Mouse (Mus musculus) lung, embryonic 16.5 days (tissue): ENCODE results near the gene Nsrp1. TPM values are rescaled to one million over a fixed set of nuclear protein-coding genes. Genes with fewer than 3 reads are reported as not detected.

Experiments used
- ATAC-seq: fragments of 200-750 bp; cut with Nextera tagmentation; 2 replicates; pipeline ENCODE4 v1.8.0; 2017; ENCODE audit warnings: low read depth, mild to moderate bottlenecking, moderate library complexity
- H3K27ac ChIP-seq: fragments of 300-500 bp; sonication (generic); 2 replicates; pipeline ENCODE4 v1.5.1; 2014; ENCODE audit warnings: mild to moderate bottlenecking, control low read depth, low read length
- H3K27me3 ChIP-seq: fragments of 300-500 bp; sonication (generic); 2 replicates; pipeline ENCODE4 v1.6.1; 2014; ENCODE audit warnings: low read depth, low read length, mixed read lengths; ENCODE audit not compliant: control insufficient read depth, insufficient read depth
- H3K36me3 ChIP-seq: fragments of 300-500 bp; sonication (generic); 2 replicates; pipeline ENCODE4 v1.6.1; 2014; ENCODE audit warnings: low read length; ENCODE audit not compliant: control insufficient read depth, insufficient read depth
- H3K4me1 ChIP-seq: fragments of 300-500 bp; sonication (generic); replicated peaks from 2 replicates; pipeline ENCODE4 v1.6.1; 2014; ENCODE audit warnings: low read length, mixed read lengths; ENCODE audit not compliant: control insufficient read depth, insufficient read depth
- H3K4me2 ChIP-seq: fragments of 300-500 bp; sonication (generic); 2 replicates; pipeline ENCODE4 v1.6.1; 2014; ENCODE audit warnings: low read depth, low read length, control low read depth
- H3K4me3 ChIP-seq: fragments of 300-500 bp; sonication (generic); 2 replicates; pipeline ENCODE4 v1.5.1; 2014; ENCODE audit warnings: mild to moderate bottlenecking, low read length, control low read depth
- H3K9ac ChIP-seq: fragments of 300-500 bp; sonication (generic); 2 replicates; pipeline ENCODE4 v1.6.1; 2014; ENCODE audit warnings: low read length, control low read depth
- H3K9me3 ChIP-seq: fragments of 300-500 bp; sonication (generic); 2 replicates; pipeline ENCODE4 v1.6.1; 2016; ENCODE audit warnings: low read length; ENCODE audit not compliant: control insufficient read depth
- WGBS: fragments of 180-500 bp; shearing (Covaris S2); extraction: QIAGEN DNeasy Blood & Tissue Kit; methylation state at CpG from one replicate; pipeline ENCODE4 v1.1.7; 2014; 5-methylcytosine and 5-hydroxymethylcytosine counted together
- polyA plus RNA-seq: library from polyadenylated mRNA; unstranded; fragments of >200 nt; fragmentation: Nextera tagmentation; extraction: Ambion mirVana; gene quantifications from 2 replicates; pipeline ENCODE4 v1.2.1, GENCODE M21; 2015

Nsrp1 gene
- polyA plus RNA-seq, 1 experiment from 2014 or later: 70.3 TPM

DNA sequence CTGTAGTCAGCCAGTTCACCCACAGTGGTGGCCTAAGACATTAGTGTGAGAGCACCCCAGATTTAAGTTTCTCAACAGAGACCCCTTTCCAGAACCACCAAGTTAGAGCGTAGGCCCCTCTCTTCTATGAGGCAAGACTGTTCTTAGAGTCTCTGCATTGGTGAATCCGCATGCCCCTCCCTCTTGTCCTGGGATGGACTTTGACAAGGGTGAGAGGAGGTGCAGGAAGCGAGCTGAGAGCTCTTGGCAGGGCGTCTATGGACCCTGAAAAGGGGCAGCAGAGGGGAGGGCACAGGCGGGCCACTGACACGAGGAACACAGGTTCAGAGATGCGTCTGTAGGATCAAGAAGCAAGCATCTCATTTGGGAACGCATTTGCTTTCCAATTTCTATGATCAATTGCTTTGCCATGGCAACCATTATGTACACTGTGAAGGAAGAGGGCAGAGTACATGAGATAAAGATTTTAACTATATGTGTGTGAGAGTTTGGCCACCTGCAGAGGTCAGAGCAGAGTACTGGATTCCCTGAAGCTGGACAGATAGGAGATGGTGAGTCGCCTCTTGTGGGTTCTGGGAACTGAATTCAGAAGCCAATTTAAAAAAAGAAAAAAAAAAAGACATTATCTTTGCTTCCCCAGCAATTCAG is 56.4 kb downstream of the Nsrp1 start:
- no peaks in the 10 kb centered on the region for H3K36me3 ChIP-seq
- H3K9me3 ChIP-seq: no peaks in the 10 kb centered on the region
- H3K4me3 ChIP-seq: no peak overlapping the region
- no peaks in the 10 kb centered on the region for H3K4me1 ChIP-seq
- no peak overlapping the region for H3K4me2 ChIP-seq
- 52% methylated on average over 9 of the region's 9 CpGs for WGBS
- no peak overlapping the region for H3K9ac ChIP-seq
- H3K27me3 ChIP-seq: no peaks in the 10 kb centered on the region
- no peak overlapping the region for H3K27ac ChIP-seq
- ATAC-seq: no peak

- WGBS: 16% methylated on average over 8 of the region's 8 CpGs
- H3K27me3 ChIP-seq: no peaks in the 10 kb centered on the region
- H3K4me1 ChIP-seq: no peaks in the 10 kb centered on the region
- no peaks in the 10 kb centered on the region for H3K36me3 ChIP-seq
- H3K4me2 ChIP-seq: no peak overlapping the region
- no peaks in the 10 kb centered on the region for H3K9me3 ChIP-seq
- no peak overlapping the region for H3K9ac ChIP-seq
- ATAC-seq: no peak
- no peak overlapping the region for H3K4me3 ChIP-seq
- no peak overlapping the region for H3K27ac ChIP-seq
Observed at GRCm38 (mm10) chr11:77019539-77019938, 58.7 kb downstream of the Nsrp1 start.

- Histone ChIP-seq H3K4me1 (no peaks in the 10 kb centered on the region), H3K9ac (no peak overlapping the region), H3K36me3 (no peaks in the 10 kb centered on the region), H3K27ac (no peak overlapping the region), H3K4me2 (no peak overlapping the region), H3K4me3 (no peak overlapping the region), H3K9me3 (no peaks in the 10 kb centered on the region), H3K27me3 (no peaks in the 10 kb centered on the region)
- 83% methylated on average over 11 of the region's 11 CpGs for WGBS
- ATAC-seq: no peak
Observed at GRCm38 (mm10) chr11:77018046-77018445, 60.2 kb downstream of the Nsrp1 start.

- Histone ChIP-seq H3K9ac (no peak overlapping the region), H3K4me1 (no peaks in the 10 kb centered on the region), H3K9me3 (no peaks in the 10 kb centered on the region), H3K4me3 (no peak overlapping the region), H3K27me3 (no peaks in the 10 kb centered on the region), H3K27ac (no peak overlapping the region), H3K36me3 (no peaks in the 10 kb centered on the region), H3K4me2 (no peak overlapping the region)
- ATAC-seq: no peak
- WGBS: 76% methylated on average over 10 of the region's 10 CpGs
Observed at GRCm38 (mm10) chr11:77010762-77011475, 67.3 kb downstream of the Nsrp1 start.

DNA sequence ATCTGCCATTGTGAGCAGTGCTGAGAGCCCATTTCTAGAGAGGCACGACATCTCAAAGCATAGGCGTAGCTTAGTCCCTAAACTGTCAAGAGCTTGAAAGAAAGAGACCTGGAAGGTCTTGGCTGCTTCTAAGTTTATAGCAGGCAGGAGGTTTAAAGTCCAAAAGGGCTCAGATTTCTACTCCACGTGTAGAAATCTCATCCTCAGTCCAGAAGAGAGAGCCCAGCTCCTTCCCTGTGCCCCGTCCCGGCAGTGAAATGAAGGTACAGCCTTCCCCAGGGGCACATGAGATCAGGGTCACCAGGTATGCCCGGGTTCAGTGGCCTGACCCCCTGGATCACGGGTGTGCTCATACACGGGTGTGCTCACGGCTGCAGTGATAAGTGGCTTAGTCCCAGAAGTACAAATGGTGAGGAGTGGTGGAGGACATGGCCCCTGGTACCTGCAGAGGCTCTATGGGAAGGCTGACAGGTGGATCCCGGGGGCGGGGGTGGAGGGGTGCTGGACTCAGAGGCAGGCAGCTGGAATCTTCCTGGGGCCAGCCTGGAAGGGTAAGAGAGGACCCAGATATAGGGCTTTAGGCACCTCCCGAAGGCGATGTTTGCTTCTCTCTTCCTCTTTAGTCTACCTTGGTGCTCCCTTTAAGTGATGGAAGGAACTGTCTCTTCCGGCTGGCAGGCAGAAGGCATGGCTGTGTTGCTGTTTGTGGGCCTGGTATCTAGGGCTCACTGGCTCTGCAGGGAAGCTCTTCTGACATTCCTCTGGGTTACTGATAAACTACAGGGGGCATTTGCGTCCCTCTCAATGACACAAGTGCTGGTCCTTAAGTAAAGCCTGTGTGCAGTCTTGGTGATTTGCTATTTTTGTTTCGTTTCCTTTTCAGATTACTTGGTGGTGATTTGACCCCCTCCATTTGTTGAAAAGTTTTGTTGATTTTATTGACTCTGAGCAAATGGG is 68.9 kb downstream of the Nsrp1 start:
- Histone ChIP-seq H3K4me3 (no peak overlapping the region), H3K27ac (no peak overlapping the region), H3K36me3 (no peaks in the 10 kb centered on the region), H3K9ac (no peak overlapping the region), H3K4me1 (no peaks in the 10 kb centered on the region), H3K27me3 (no peaks in the 10 kb centered on the region), H3K4me2 (no peak overlapping the region), H3K9me3 (no peaks in the 10 kb centered on the region)
- ATAC-seq: no peak
- 48% methylated on average over 16 of the region's 16 CpGs for WGBS

- Histone ChIP-seq H3K36me3 (no peaks in the 10 kb centered on the region), H3K4me1 (no peaks in the 10 kb centered on the region), H3K9me3 (no peaks in the 10 kb centered on the region), H3K27ac (no peak overlapping the region), H3K4me3 (no peak overlapping the region), H3K27me3 (no peaks in the 10 kb centered on the region), H3K9ac (no peak overlapping the region), H3K4me2 (no peak overlapping the region)
- WGBS: 40% methylated on average over 6 of the region's 6 CpGs
- ATAC-seq: no peak
Observed at GRCm38 (mm10) chr11:77006616-77007015, 71.6 kb downstream of the Nsrp1 start.

- no peak for ATAC-seq
- no peaks in the 10 kb centered on the region for H3K4me1 ChIP-seq
- H3K9ac ChIP-seq: no peak overlapping the region
- H3K4me2 ChIP-seq: no peak overlapping the region
- H3K27me3 ChIP-seq: peaks cover 3% of the 10 kb centered on the region; the same call in 1 of the 2 replicates
- 50% methylated on average over 4 of the region's 4 CpGs for WGBS
- no peak overlapping the region for H3K27ac ChIP-seq
- no peaks in the 10 kb centered on the region for H3K36me3 ChIP-seq
- no peaks in the 10 kb centered on the region for H3K9me3 ChIP-seq
- H3K4me3 ChIP-seq: no peak overlapping the region
Observed at GRCm38 (mm10) chr11:77005881-77006280, 72.4 kb downstream of the Nsrp1 start.

DNA sequence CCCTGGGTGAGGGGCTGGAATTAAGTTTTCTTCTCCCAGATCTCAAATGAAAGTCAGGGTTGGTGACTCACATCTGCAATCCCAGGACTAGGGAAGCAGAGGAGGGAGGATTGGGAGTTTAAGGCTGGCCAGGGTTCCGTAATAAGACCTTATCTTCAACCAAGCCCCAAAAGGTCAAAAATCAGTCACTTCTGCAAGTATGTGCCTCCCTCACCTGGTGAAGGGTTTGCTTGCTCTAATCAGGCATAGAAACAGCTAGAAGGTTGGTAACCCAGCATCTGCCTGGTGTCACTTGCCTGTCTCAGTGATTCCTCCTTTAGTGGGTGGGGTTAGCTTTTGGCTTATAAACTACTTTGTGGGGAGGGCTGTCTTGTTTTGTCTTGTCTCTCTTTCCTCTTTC is 75.9 kb downstream of the Nsrp1 start:
- Histone ChIP-seq H3K4me3 (no peak overlapping the region), H3K4me1 (peaks cover 2% of the 10 kb centered on the region; the same call in 1 of the 2 replicates), H3K9ac (no peak overlapping the region), H3K9me3 (no peaks in the 10 kb centered on the region), H3K36me3 (no peaks in the 10 kb centered on the region), H3K27ac (no peak overlapping the region), H3K4me2 (no peak overlapping the region), H3K27me3 (peaks cover 24% of the 10 kb centered on the region)
- ATAC-seq: no peak
- WGBS: 55% methylated on average over 1 of the region's 1 CpGs

DNA sequence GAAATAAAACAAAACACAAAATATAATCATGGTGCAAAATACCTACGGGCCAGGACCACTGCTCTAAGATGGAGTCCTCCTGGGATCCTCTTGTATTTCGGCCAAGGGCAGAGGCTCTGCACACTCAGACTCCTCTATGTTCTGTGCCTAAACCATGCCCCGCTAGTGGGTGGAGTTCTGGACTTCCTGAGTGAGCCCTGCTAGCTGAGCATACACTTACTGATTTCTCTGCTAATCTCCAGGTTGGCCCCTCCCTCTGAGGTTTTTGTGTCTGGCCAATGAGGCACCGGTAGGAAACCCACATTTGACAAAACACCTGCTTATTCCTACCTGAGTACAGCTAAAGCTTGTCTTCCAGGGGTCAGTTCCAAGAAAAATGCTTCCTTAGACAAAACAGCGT is 77.5 kb downstream of the Nsrp1 start:
- Histone ChIP-seq H3K4me3 (no peak overlapping the region), H3K36me3 (no peaks in the 10 kb centered on the region), H3K9me3 (no peaks in the 10 kb centered on the region), H3K9ac (no peak overlapping the region), H3K4me2 (no peak overlapping the region), H3K27ac (no peak overlapping the region), H3K4me1 (peaks cover 2% of the 10 kb centered on the region; the same call in 1 of the 2 replicates), H3K27me3 (peaks cover 33% of the 10 kb centered on the region)
- 54% methylated on average over 5 of the region's 5 CpGs for WGBS
- no peak for ATAC-seq
